Mouse (Mus musculus) erythroblast, embryonic 14.5 days (primary cell): ENCODE data around the gene Capn12. TPM values are rescaled to one million over a fixed set of nuclear protein-coding genes. Genes with fewer than 3 reads are reported as not detected.

ENCODE experiments used
- H3K27me3 ChIP-seq: 2 replicates; pipeline ENCODE4 v1.6.1; 2012; ENCODE audit warnings: inconsistent platforms; ENCODE audit not compliant: control insufficient read depth
- H3K36me3 ChIP-seq: 2 replicates; pipeline ENCODE4 v1.6.1; 2012; ENCODE audit warnings: mild to moderate bottlenecking, inconsistent platforms; ENCODE audit not compliant: control insufficient read depth
- H3K4me1 ChIP-seq: 2 replicates; pipeline ENCODE4 v1.6.1; 2012; ENCODE audit warnings: inconsistent platforms; ENCODE audit not compliant: control insufficient read depth
- H3K4me3 ChIP-seq: replicated peaks from 2 replicates; pipeline ENCODE3; 2012; ENCODE audit warnings: moderate library complexity, mild to moderate bottlenecking, inconsistent platforms
- H3K9me3 ChIP-seq: 2 replicates; pipeline ENCODE4 v1.6.1; 2012; ENCODE audit warnings: low read length, inconsistent platforms, mixed read lengths; ENCODE audit not compliant: control insufficient read depth
- GATA1 ChIP-seq: IDR thresholded peaks from 2 replicates; pipeline ENCODE4 v1.6.1; 2012; ENCODE audit warnings: low read length, inconsistent platforms, mixed read lengths
- TAL1 ChIP-seq: IDR thresholded peaks from 3 replicates; pipeline ENCODE4 v1.6.1; 2012; ENCODE audit warnings: low read length, inconsistent platforms, mixed read lengths
- polyA plus RNA-seq: library from polyadenylated mRNA; stranded (reverse); fragments of >175 nt; gene quantifications from 2 replicates; pipeline ENCODE4 v1.2.3, GENCODE M21; 2012

The Capn12 gene
- polyA plus RNA-seq, 1 experiment, result not detected

- Histone ChIP-seq H3K9me3 (no peaks in the 10 kb centered on the region), H3K36me3 (peaks cover 81% of the 10 kb centered on the region), H3K4me3 (no peak overlapping the region), H3K4me1 (peaks cover 2% of the 10 kb centered on the region), H3K27me3 (peaks cover 14% of the 10 kb centered on the region)
- TF ChIP-seq TAL1 (no peak), GATA1 (no peak)
Measured at GRCm38 (mm10) chr7:28893643-28894265, 12.5 kb downstream of the Capn12 start.

- H3K4me3 ChIP-seq, result no peak overlapping the region
- TF ChIP-seq TAL1 (no peak), GATA1 (no peak)
- H3K36me3 ChIP-seq, result peaks cover 93% of the 10 kb centered on the region
- peaks cover 2% of the 10 kb centered on the region; the same call in 1 of the 2 replicates for H3K27me3 ChIP-seq
- H3K4me1 ChIP-seq, result no peaks in the 10 kb centered on the region
- no peaks in the 10 kb centered on the region for H3K9me3 ChIP-seq
Measured at GRCm38 (mm10) chr7:28894942-28895341, 13.7 kb downstream of the Capn12 start.

- Histone ChIP-seq H3K4me3 (no peak overlapping the region), H3K36me3 (peaks cover 99% of the 10 kb centered on the region), H3K27me3 (no peaks in the 10 kb centered on the region), H3K4me1 (no peaks in the 10 kb centered on the region), H3K9me3 (no peaks in the 10 kb centered on the region)
- TF ChIP-seq GATA1 (no peak), TAL1 (no peak)
Measured at GRCm38 (mm10) chr7:28897661-28898060, 16.4 kb downstream of the Capn12 start.

GRCm38 (mm10) chr7:28899972-28900371 is 18.8 kb downstream of the Capn12 start:
- peaks cover 100% of the 10 kb centered on the region for H3K36me3 ChIP-seq
- TF ChIP-seq GATA1 (no peak), TAL1 (no peak)
- H3K27me3 ChIP-seq, result no peaks in the 10 kb centered on the region
- H3K4me3 ChIP-seq, result no peak overlapping the region
- no peaks in the 10 kb centered on the region for H3K4me1 ChIP-seq
- no peaks in the 10 kb centered on the region for H3K9me3 ChIP-seq

- TF ChIP-seq GATA1 (no peak), TAL1 (no peak)
- peaks cover 100% of the 10 kb centered on the region for H3K36me3 ChIP-seq
Measured at GRCm38 (mm10) chr7:28901311-28902125, 20.3 kb downstream of the Capn12 start.

GRCm38 (mm10) chr7:28902180-28902579 is 21.0 kb downstream of the Capn12 start:
- H3K27me3 ChIP-seq, result no peaks in the 10 kb centered on the region
- H3K9me3 ChIP-seq, result no peaks in the 10 kb centered on the region
- peaks cover 100% of the 10 kb centered on the region for H3K36me3 ChIP-seq
- H3K4me1 ChIP-seq, result no peaks in the 10 kb centered on the region
- TF ChIP-seq GATA1, result no peak
- TF ChIP-seq TAL1, result no peak
- no peak overlapping the region for H3K4me3 ChIP-seq

More at GRCm38 (mm10) chr7:28901311-28902125, 20.3 kb downstream of the Capn12 start:
- H3K4me1 ChIP-seq, result no peaks in the 10 kb centered on the region
- no peak overlapping the region for H3K4me3 ChIP-seq
- no peaks in the 10 kb centered on the region for H3K27me3 ChIP-seq
- no peaks in the 10 kb centered on the region for H3K9me3 ChIP-seq

- H3K4me1 ChIP-seq, result no peaks in the 10 kb centered on the region
- peaks cover 100% of the 10 kb centered on the region for H3K36me3 ChIP-seq
- H3K4me3 ChIP-seq, result no peak overlapping the region
- no peaks in the 10 kb centered on the region for H3K27me3 ChIP-seq
- H3K9me3 ChIP-seq, result no peaks in the 10 kb centered on the region
- TF ChIP-seq TAL1, result no peak
- TF ChIP-seq GATA1, result no peak
Measured at GRCm38 (mm10) chr7:28902809-28903208, 21.6 kb downstream of the Capn12 start.

GRCm38 (mm10) chr7:28903778-28904177 is 22.6 kb downstream of the Capn12 start:
- Histone ChIP-seq H3K4me3 (no peak overlapping the region), H3K9me3 (no peaks in the 10 kb centered on the region), H3K36me3 (peaks cover 100% of the 10 kb centered on the region), H3K27me3 (no peaks in the 10 kb centered on the region), H3K4me1 (no peaks in the 10 kb centered on the region)
- TF ChIP-seq TAL1 (no peak), GATA1 (no peak)

GRCm38 (mm10) chr7:28907195-28907594 is 26.0 kb downstream of the Capn12 start:
- no peak for TF ChIP-seq TAL1
- Histone ChIP-seq H3K9me3 (no peaks in the 10 kb centered on the region), H3K27me3 (no peaks in the 10 kb centered on the region), H3K4me1 (no peaks in the 10 kb centered on the region), H3K36me3 (peaks cover 100% of the 10 kb centered on the region), H3K4me3 (no peak overlapping the region)
